Mouse (Mus musculus) cerebellum, adult 2 months (tissue): Measurements from ENCODE around the gene Bicc1. TPM values are rescaled to one million over a fixed set of nuclear protein-coding genes. Genes with fewer than 3 reads are reported as not detected.

Source experiments
- DNase-seq, 2 experiments: peaks; one replicate each; pipeline ENCODE4 v3.0.0; 2021
- H3K27ac ChIP-seq: fragments of 200-500 bp; 2 replicates; pipeline ENCODE4 v1.5.1; 2012; ENCODE audit warnings: low read length, control low read depth, inconsistent platforms; ENCODE audit not compliant: insufficient read depth
- H3K27me3 ChIP-seq: fragments of 200-500 bp; 2 replicates; pipeline ENCODE4 v1.6.1; 2012; ENCODE audit warnings: inconsistent platforms, mild to moderate bottlenecking, low read length, moderate library complexity; ENCODE audit not compliant: control insufficient read depth, insufficient read depth
- H3K4me1 ChIP-seq: fragments of 200-500 bp; 2 replicates; pipeline ENCODE4 v1.6.1; 2011; ENCODE audit warnings: low read length; ENCODE audit not compliant: control insufficient read depth, insufficient read depth
- H3K4me3 ChIP-seq: fragments of 200-500 bp; replicated peaks from 2 replicates; pipeline ENCODE3; 2011; ENCODE audit warnings: mild to moderate bottlenecking, low read depth, low read length, control low read depth; ENCODE audit not compliant: insufficient read depth
- CTCF ChIP-seq: fragments of 200-500 bp; IDR thresholded peaks from 2 replicates; pipeline ENCODE4 v1.5.1; 2011; ENCODE audit warnings: low read depth, mild to moderate bottlenecking, control low read depth, low read length, moderate library complexity, borderline replicate concordance; ENCODE audit not compliant: insufficient read depth
- POLR2A ChIP-seq: fragments of 200-500 bp; IDR thresholded peaks from 2 replicates; pipeline ENCODE4 v1.6.1; 2011; ENCODE audit warnings: low read length, control low read depth, borderline replicate concordance; ENCODE audit not compliant: insufficient read depth
- WGBS: fragments of 180-500 bp; shearing (Covaris S2); methylation state at CpG from one replicate; pipeline ENCODE4 v1.1.7; 2018; 5-methylcytosine and 5-hydroxymethylcytosine counted together
- polyA plus RNA-seq: library from polyadenylated mRNA; depleted of rRNA; stranded (reverse); fragments of >200 nt; gene quantifications from 2 replicates; pipeline ENCODE4 v1.2.3, GENCODE M21; 2012

Gene Bicc1
- polyA plus RNA-seq, 1 experiment, result 2.6 TPM

GRCm38 (mm10) chr10:70915096-70915495, 244.4 kb downstream of the Bicc1 start:
- no peaks in the 10 kb centered on the region for H3K27me3 ChIP-seq
- no peaks in the 10 kb centered on the region for H3K4me1 ChIP-seq
- DNase-seq, result no peak
- 93% methylated on average over 6 of the region's 6 CpGs for WGBS
- no peak overlapping the region for H3K27ac ChIP-seq
- TF ChIP-seq CTCF (no peak), POLR2A (no peak)
- no peak overlapping the region for H3K4me3 ChIP-seq

GRCm38 (mm10) chr10:70903936-70904335, 255.6 kb downstream of the Bicc1 start:
- WGBS, result 61% methylated on average over 7 of the region's 7 CpGs
- H3K4me3 ChIP-seq, result no peak overlapping the region

DNA sequence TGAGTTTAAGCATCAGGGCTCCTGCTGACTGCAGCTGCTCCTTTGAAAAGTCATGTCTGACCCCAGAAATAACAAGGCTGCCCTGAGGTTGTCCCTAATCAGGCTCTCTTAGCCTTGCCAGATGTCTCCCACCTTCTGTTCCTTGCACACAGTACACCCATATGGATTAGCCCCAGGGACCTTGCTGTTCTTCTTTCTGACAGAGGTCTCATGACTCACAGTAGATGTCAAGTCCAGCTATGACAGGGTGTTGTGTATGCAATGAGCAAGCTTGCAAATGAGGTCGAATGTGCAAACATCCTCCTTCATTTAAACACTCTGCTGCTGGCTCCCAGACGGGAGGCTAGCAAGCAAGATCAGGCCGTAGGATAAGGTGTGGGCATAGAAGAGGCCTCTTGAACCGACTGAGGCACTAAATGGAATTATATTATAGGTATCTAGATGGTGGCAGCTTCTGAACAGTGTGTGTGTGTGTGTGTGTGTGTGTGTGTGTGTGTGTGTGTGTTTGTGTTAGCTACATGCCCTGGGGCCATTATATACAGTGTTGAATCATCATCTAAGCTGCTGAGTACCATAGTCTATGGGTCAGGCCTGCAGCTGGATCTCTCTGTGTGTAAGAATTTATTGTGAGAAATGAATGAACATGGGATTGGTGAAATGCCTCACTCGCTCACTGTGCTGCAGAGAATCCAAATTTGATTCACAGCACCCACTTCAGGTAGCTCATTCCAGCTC, 256.6 kb downstream of the Bicc1 start:
- Histone ChIP-seq H3K4me1 (no peaks in the 10 kb centered on the region), H3K27ac (no peak overlapping the region), H3K27me3 (no peaks in the 10 kb centered on the region), H3K4me3 (no peak overlapping the region)
- WGBS, result 72% methylated on average over 5 of the region's 5 CpGs
- DNase-seq, result peak in 1 of 2 experiments; percentile 21
- TF ChIP-seq CTCF (no peak), POLR2A (no peak)

More at GRCm38 (mm10) chr10:70903936-70904335, 255.6 kb downstream of the Bicc1 start:
- TF ChIP-seq POLR2A, result no peak
- no peak for TF ChIP-seq CTCF
- no peak overlapping the region for H3K27ac ChIP-seq
- no peaks in the 10 kb centered on the region for H3K27me3 ChIP-seq
- H3K4me1 ChIP-seq, result no peaks in the 10 kb centered on the region
- no peak for DNase-seq

DNA sequence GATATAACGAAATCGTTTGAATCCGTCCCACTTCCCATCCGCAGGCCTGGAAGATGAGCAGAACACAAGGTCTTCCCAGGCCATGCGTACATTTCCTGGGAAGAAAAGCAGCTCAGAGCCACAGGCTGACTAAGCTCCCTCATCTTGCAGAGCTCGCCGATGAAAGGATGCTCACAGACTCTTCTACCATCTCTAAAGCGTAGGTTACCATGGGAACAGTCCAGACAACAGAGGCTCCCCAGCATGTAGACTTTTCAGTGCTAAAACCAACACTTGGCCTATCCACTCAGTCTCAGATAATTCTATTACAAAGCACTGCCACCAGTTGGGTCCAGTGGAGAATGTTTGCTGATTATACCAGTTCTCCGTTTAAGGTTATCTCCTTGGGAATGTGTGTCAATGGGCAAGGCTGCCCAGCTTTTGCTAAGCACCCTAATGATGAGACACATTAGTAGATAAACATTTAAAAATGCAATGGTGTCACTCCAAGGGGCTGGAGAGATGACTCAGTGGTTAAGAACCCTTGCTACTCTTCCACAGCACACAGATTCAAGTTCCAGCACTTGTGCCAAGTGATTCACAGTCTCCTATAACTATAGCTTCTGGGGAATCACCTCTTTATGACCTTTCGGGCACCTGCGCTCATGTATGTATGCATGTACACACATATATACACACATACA, 258.2 kb downstream of the Bicc1 start:
- Histone ChIP-seq H3K4me3 (no peak overlapping the region), H3K27me3 (no peaks in the 10 kb centered on the region), H3K27ac (no peak overlapping the region), H3K4me1 (no peaks in the 10 kb centered on the region)
- 62% methylated on average over 11 of the region's 11 CpGs for WGBS
- no peak for DNase-seq
- TF ChIP-seq CTCF, result no peak
- no peak for TF ChIP-seq POLR2A

GRCm38 (mm10) chr10:70895891-70896290, 263.6 kb downstream of the Bicc1 start:
- Histone ChIP-seq H3K4me3 (no peak overlapping the region), H3K4me1 (no peaks in the 10 kb centered on the region), H3K27ac (no peak overlapping the region), H3K27me3 (no peaks in the 10 kb centered on the region)
- no peak for TF ChIP-seq POLR2A
- no peak for TF ChIP-seq CTCF
- DNase-seq, result no peak
- WGBS, result 90% methylated on average over 8 of the region's 8 CpGs

DNA sequence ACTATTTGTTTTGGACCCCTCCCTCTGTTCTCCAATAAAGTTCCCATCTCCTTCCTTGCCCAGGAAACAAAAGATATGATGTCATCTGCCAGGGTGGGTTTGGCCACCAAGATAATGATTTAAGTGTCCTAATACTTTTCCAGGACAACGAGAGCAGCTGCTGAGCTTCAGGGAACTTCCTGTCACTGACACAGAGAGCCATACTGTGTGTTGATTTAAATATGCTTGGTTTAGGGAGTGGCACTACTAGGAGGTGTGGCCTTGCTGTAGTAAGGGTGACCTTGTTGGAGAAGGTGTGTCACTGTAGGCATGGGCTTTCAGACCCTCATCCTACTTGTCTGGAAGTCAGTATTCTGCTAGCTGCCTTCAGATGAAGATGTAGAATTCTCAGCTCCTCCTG, 281.5 kb downstream of the Bicc1 start:
- 78% methylated on average over 1 of the region's 1 CpGs for WGBS
- Histone ChIP-seq H3K27me3 (no peaks in the 10 kb centered on the region), H3K4me3 (no peak overlapping the region), H3K4me1 (no peaks in the 10 kb centered on the region), H3K27ac (no peak overlapping the region)
- DNase-seq, result no peak
- no peak for TF ChIP-seq POLR2A
- TF ChIP-seq CTCF, result no peak

GRCm38 (mm10) chr10:70877631-70878030, 281.9 kb downstream of the Bicc1 start:
- H3K27ac ChIP-seq, result no peak overlapping the region
- TF ChIP-seq CTCF (no peak), POLR2A (no peak)
- no peaks in the 10 kb centered on the region for H3K4me1 ChIP-seq
- no peak for DNase-seq
- H3K4me3 ChIP-seq, result no peak overlapping the region
- H3K27me3 ChIP-seq, result no peaks in the 10 kb centered on the region
- WGBS, result 81% methylated on average over 8 of the region's 8 CpGs

- no peak overlapping the region for H3K4me3 ChIP-seq
- no peak for TF ChIP-seq POLR2A
- no peak for TF ChIP-seq CTCF
- 38% methylated on average over 9 of the region's 9 CpGs for whole genome bisulfite sequencing
- no peak overlapping the region for H3K27ac ChIP-seq
- no peaks in the 10 kb centered on the region for H3K27me3 ChIP-seq
- H3K4me1 ChIP-seq, result no peaks in the 10 kb centered on the region
- no peak for DNase-seq
These were observed 283.0 kb downstream of the Bicc1 start for GRCm38 (mm10) chr10:70876522-70876921.
